Mouse (Mus musculus): ENCODE results near the gene Gpr137b. TPM values are rescaled to one million over a fixed set of nuclear protein-coding genes. Genes with fewer than 3 reads are reported as not detected.
"Not testable (repeated sequence)": the region's sequence is repeated elsewhere in the genome, so short reads cannot be mapped to it uniquely, and the experiment has no call there.

Gene Gpr137b
- 1 to 10 TPM; 1.5 to 4.1 (median 1.9) TPM for total RNA-seq (2022)

- peak in 1 of 2 experiments; percentile 12 for DNase-seq (ENCODE audit: low spot score in 2 of 2)
Observed at GRCm38 (mm10) chr13:13393228-13394095, at the start of gene Gpr137b. Gpr137b (minus strand) TSS chr13:13394014.

GRCm38 (mm10) chr13:13438112-13438953, 44.5 kb upstream of the Gpr137b start:
- DNase-seq (ENCODE audit: low spot score in 2 of 2), result not testable (repeated sequence)

- DNase-seq (ENCODE audit: low spot score in 2 of 2), result peak in 1 of 2 experiments; percentile 22
Observed at GRCm38 (mm10) chr13:13437460-13438015, 43.7 kb upstream of the Gpr137b start, which contains the start of gene Nid1. Nid1 (plus strand) TSS chr13:13437551.

GRCm38 (mm10) chr13:13436161-13436560, 42.3 kb upstream of the Gpr137b start:
- not testable (repeated sequence) for DNase-seq (ENCODE audit: low spot score in 2 of 2)

GRCm38 (mm10) chr13:13423301-13423700, 29.5 kb upstream of the Gpr137b start:
- not testable (repeated sequence) for DNase-seq (ENCODE audit: low spot score in 2 of 2)

- DNase-seq (ENCODE audit: low spot score in 2 of 2), result not testable (repeated sequence)
Observed at GRCm38 (mm10) chr13:13418859-13419258, 25.0 kb upstream of the Gpr137b start.

GRCm38 (mm10) chr13:13416007-13416337, 22.2 kb upstream of the Gpr137b start:
- DNase-seq (ENCODE audit: low spot score in 2 of 2), result not testable (repeated sequence)

- DNase-seq (ENCODE audit: low spot score in 2 of 2), result not testable (repeated sequence)
Observed at GRCm38 (mm10) chr13:13415120-13416006, 21.5 kb upstream of the Gpr137b start.

- DNase-seq (ENCODE audit: low spot score in 2 of 2), result no peak
Observed at GRCm38 (mm10) chr13:13414206-13414605, 20.4 kb upstream of the Gpr137b start.

GRCm38 (mm10) chr13:13405511-13405910, 11.7 kb upstream of the Gpr137b start:
- DNase-seq (ENCODE audit: low spot score in 2 of 2), result not testable (repeated sequence)

GRCm38 (mm10) chr13:13404517-13405155, 10.8 kb upstream of the Gpr137b start:
- DNase-seq (ENCODE audit: low spot score in 2 of 2), result not testable (repeated sequence)

- not testable (repeated sequence) for DNase-seq (ENCODE audit: low spot score in 2 of 2)
Observed at GRCm38 (mm10) chr13:13403839-13404238, 10.0 kb upstream of the Gpr137b start.

GRCm38 (mm10) chr13:13403366-13403765, 9.6 kb upstream of the Gpr137b start:
- DNase-seq (ENCODE audit: low spot score in 2 of 2), result not testable (repeated sequence)

- not testable (repeated sequence) for DNase-seq (ENCODE audit: low spot score in 2 of 2)
Observed at GRCm38 (mm10) chr13:13402818-13403217, 9.0 kb upstream of the Gpr137b start.

GRCm38 (mm10) chr13:13400851-13401250, 7.0 kb upstream of the Gpr137b start:
- not testable (repeated sequence) for DNase-seq (ENCODE audit: low spot score in 2 of 2)

- DNase-seq (ENCODE audit: low spot score in 2 of 2), result not testable (repeated sequence)
Observed at GRCm38 (mm10) chr13:13394096-13394395, 232 bp upstream of the Gpr137b start.

GRCm38 (mm10) chr13:13378168-13378859, 15.5 kb downstream of the Gpr137b start:
- DNase-seq (ENCODE audit: low spot score in 2 of 2), result not testable (repeated sequence)

GRCm38 (mm10) chr13:13377180-13377579, 16.6 kb downstream of the Gpr137b start:
- no peak for DNase-seq (ENCODE audit: low spot score in 2 of 2)

- not testable (repeated sequence) for DNase-seq (ENCODE audit: low spot score in 2 of 2)
Observed at GRCm38 (mm10) chr13:13373965-13374364, 19.8 kb downstream of the Gpr137b start.

- DNase-seq (ENCODE audit: low spot score in 2 of 2), result not testable (repeated sequence)
Observed at GRCm38 (mm10) chr13:13371436-13371835, 22.4 kb downstream of the Gpr137b start.
